Mouse (Mus musculus) cerebellum, postnatal 10 days (tissue): ENCODE data around the gene Olfr885.

Source experiments
- DNase-seq, 2 experiments: peaks; one replicate each; pipeline ENCODE4 v3.0.0; 2021; ENCODE audit warnings: mixed read lengths in 2 of 2

Gene Olfr885

DNA sequence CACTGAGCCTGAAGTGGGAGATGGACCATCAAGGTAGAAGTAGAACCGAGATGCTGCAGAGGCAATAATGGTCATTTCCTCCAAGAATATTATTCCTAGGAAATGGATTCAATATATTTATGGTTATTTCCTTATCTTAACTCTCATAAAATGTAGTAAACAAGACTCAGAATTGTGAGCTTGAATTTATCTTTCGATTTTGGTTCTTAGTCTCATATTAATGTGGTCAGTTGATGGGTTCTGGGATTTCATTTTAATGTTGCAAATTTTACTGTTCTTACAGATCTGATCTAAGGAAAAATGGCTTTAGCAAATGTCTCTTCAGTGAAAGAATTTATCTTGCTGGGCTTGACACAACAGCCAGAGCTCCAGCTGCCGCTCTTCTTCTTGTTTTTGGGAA lies at the start of gene Olfr885:
Gene Olfr885 (plus strand): TSS at position 301 of the 400 bp plus-strand sequence.
- DNase-seq: no peak

- no peak for DNase-seq
These were observed 35.6 kb upstream of the Olfr885 start, which contains the start of gene Olfr883 for GRCm38 (mm10) chr9:38025508-38025907. Gene Olfr883 (plus strand): TSS chr9:38025808.

GRCm38 (mm10) chr9:38046255-38046654 lies 14.9 kb upstream of the Olfr885 start, which contains the start of gene Olfr884:
Gene Olfr884 (plus strand): TSS chr9:38046555.
- no peak for DNase-seq

DNA sequence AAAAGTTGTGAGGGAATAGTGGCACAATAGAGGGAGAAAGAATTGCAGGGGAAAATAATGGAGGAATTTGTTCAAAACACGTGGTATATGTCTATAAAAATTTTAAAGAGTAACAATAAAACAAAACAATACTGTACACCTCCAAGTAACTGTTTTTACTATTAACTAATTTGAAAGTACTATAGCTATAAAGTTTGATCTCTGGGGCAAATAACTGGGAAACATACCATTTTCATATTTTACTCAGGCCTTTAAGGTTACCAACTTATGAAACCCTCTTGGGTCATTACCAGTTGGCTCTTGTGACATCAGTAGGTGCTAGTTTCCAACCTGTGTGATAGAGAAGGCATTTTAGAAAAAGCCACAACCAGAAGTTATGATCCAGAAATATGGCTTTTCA lies 22.6 kb downstream of the Olfr885 start, which contains the start of gene Olfr887:
Gene Olfr887 (plus strand): TSS at position 301 of the 400 bp plus-strand sequence.
- no peak for DNase-seq

DNA sequence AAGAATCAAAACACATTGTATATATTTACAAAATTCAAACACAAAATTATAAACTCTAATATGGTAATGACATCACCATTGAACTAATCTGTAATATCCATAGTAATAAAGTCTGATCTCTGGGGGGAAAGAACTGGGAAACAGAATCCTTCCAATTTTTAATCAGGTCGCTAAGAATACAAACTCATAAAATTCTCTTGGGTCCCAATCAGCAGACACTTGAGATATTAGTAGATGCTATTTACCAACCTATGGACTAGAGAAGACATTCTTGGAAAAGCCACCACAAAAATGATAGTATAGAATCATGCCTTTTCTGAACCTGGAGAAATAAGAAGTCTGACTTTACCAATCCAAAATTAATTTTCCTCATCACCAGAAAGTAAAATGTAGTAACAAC lies 46.7 kb downstream of the Olfr885 start, which contains the start of gene Olfr888:
Gene Olfr888 (plus strand): TSS at position 301 of the 400 bp plus-strand sequence.
- no peak for DNase-seq
